10 mouse cellular contexts compared by ENCODE assay signal in the genomic region with DNA sequence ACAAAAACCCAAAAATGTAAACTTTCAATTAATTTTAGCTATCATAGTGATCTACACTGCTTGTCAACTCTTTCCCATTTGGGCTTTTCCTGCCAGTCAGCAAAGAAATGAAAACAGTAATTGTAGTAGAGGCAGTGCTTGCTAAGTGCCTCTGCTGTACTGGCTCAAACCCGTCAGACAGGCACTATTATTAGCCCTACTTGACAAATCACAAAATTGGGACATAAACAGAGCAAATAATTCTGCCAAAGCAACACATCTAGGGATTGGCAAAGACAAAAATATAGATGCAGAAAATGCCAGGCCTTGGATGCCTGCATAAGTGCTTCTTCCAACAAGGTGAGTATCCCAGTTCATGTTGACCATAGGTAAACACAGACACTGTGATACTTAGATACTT. TPM values are rescaled to one million over a fixed set of nuclear protein-coding genes. Genes with fewer than 3 reads are reported as not detected.
DNase-seq lines count a peak whose midpoint lies in the region; ATAC-seq lines count a peak whose summit lies in the region.
"Had no signal": no experiment of that assay in that cellular context is flagged by ENCODE, and none has a peak within 500 bp of the region (broad histone marks: within the 10 kb centered on the region; RNA-seq: fewer than 3 reads in every experiment).

No protein-coding gene starts in this region.

- H3K4me2 ChIP-seq in kidney, embryonic 16.5 days (replicated peaks; ENCODE audit: low read depth, low read length) = peak overlapping the region; percentile 69
- peak overlapping the region; percentile 85 for H3K4me2 ChIP-seq in hindbrain, embryonic 15.5 days
- H3K4me2 ChIP-seq in midbrain, embryonic 12.5 days (replicated peaks) = peak overlapping the region; percentile 88

- ATAC-seq in kidney, embryonic 16.5 days (ENCODE audit: low FRiP score, low TSS enrichment) = no peak
- no peak for ATAC-seq in hindbrain, embryonic 15.5 days (ENCODE audit: low FRiP score, low read depth)
- no peak for ATAC-seq in midbrain, embryonic 12.5 days (ENCODE audit: low FRiP score, low read depth)
- no peak for ATAC-seq in activated CD4-positive, CD25-positive, alpha-beta regulatory T cell, adult 4 months

- peak overlapping the region; percentile 99 for H3K4me3 ChIP-seq in kidney, embryonic 16.5 days (ENCODE audit: low read length)
- H3K4me3 ChIP-seq in hindbrain, embryonic 15.5 days = no peak overlapping the region
- peak overlapping the region; percentile 82; the same call in 1 of the 2 replicates for H3K4me3 ChIP-seq in midbrain, embryonic 12.5 days

- H3K4me1 ChIP-seq in kidney, embryonic 16.5 days (ENCODE audit: insufficient read depth, low read length) = peaks cover 17% of the 10 kb centered on the region
- H3K4me1 ChIP-seq in hindbrain, embryonic 15.5 days (replicated peaks) = peaks cover 30% of the 10 kb centered on the region
- H3K4me1 ChIP-seq in midbrain, embryonic 12.5 days = peaks cover 29% of the 10 kb centered on the region

- no peaks in the 10 kb centered on the region for H3K27me3 ChIP-seq in kidney, embryonic 16.5 days (ENCODE audit: insufficient read depth, low read length)
- H3K27me3 ChIP-seq in hindbrain, embryonic 15.5 days = no peaks in the 10 kb centered on the region
- no peaks in the 10 kb centered on the region for H3K27me3 ChIP-seq in midbrain, embryonic 12.5 days

- DNase-seq in kidney, postnatal 36 days = no peak
- DNase-seq in brain, adult 2 months (ENCODE audit: low read depth, low spot score) = peak; percentile 23
- no peak for DNase-seq in adrenal gland, postnatal 4 days (ENCODE audit: low spot score in 2 of 2)
- no peak for DNase-seq in embryo, embryonic 9.5 days (ENCODE audit: extremely low spot score)
- DNase-seq: kidney, postnatal 4 days; thymus, postnatal 14 days had no signal

- H3K27ac ChIP-seq in kidney, embryonic 16.5 days (ENCODE audit: low read length) = no peak overlapping the region; the same call in 1 of the 2 replicates
- H3K27ac ChIP-seq in hindbrain, embryonic 15.5 days (replicated peaks) = no peak overlapping the region
- H3K27ac ChIP-seq in midbrain, embryonic 12.5 days (replicated peaks) = no peak overlapping the region

- H3K36me3 ChIP-seq in kidney, embryonic 16.5 days (ENCODE audit: insufficient read depth, low read length) = peaks cover 15% of the 10 kb centered on the region
- peaks cover 4% of the 10 kb centered on the region; the same call in 1 of the 2 replicates for H3K36me3 ChIP-seq in hindbrain, embryonic 15.5 days
- H3K36me3 ChIP-seq in midbrain, embryonic 12.5 days = peaks cover 28% of the 10 kb centered on the region

- no peaks in the 10 kb centered on the region for H3K9me3 ChIP-seq in kidney, embryonic 16.5 days (ENCODE audit: low read length)
- H3K9me3 ChIP-seq in hindbrain, embryonic 15.5 days = no peaks in the 10 kb centered on the region
- H3K9me3 ChIP-seq in midbrain, embryonic 12.5 days = no peaks in the 10 kb centered on the region

- peak overlapping the region; percentile 98; the same call in 1 of the 2 replicates for H3K9ac ChIP-seq in kidney, embryonic 16.5 days (replicated peaks; ENCODE audit: low read length)
- no peak overlapping the region for H3K9ac ChIP-seq in hindbrain, embryonic 15.5 days
- no peak overlapping the region for H3K9ac ChIP-seq in midbrain, embryonic 12.5 days (replicated peaks)

- WGBS in kidney, embryonic 16.5 days = 67% methylated on average over 1 of the region's 1 CpGs
- WGBS in hindbrain, embryonic 15.5 days = 82% methylated on average over 1 of the region's 1 CpGs
- 82% methylated on average over 1 of the region's 1 CpGs for WGBS in midbrain, embryonic 12.5 days

RNA-seq across cellular contexts. Expression of gene Ubfd1, which starts 1.3 kb away (rescaled TPM):
- polyA plus RNA-seq in kidney, embryonic 16.5 days (2015; fragmentation: Nextera tagmentation; extraction: Ambion mirVana) = 58.5 and 64.3 TPM in 2 replicates
- polyA plus RNA-seq in hindbrain, embryonic 15.5 days (2015; fragmentation: Nextera tagmentation; extraction: Ambion mirVana) = 81.6 and 82.7 TPM in 2 replicates
- polyA plus RNA-seq in midbrain, embryonic 12.5 days (2016; fragmentation: Nextera tagmentation; extraction: Ambion mirVana) = 88.6 and 95.0 TPM in 2 replicates
- total RNA-seq in adrenal gland, postnatal 4 days (2021) = 10 to 100 TPM; 51.0 to 53.7 TPM
- polyA plus RNA-seq in activated CD4-positive, CD25-positive, alpha-beta regulatory T cell, adult 4 months (2017; shearing (Covaris generic)) = 10 to 100 TPM; 10.1 to 12.7 TPM

RNA-seq across cellular contexts. Expression of gene Ears2, which starts 1.4 kb away (rescaled TPM):
- 18.2 and 19.4 TPM in 2 replicates for polyA plus RNA-seq in kidney, embryonic 16.5 days (2015; fragmentation: Nextera tagmentation; extraction: Ambion mirVana)
- 9.8 and 10.7 TPM in 2 replicates for polyA plus RNA-seq in hindbrain, embryonic 15.5 days (2015; fragmentation: Nextera tagmentation; extraction: Ambion mirVana)
- polyA plus RNA-seq in midbrain, embryonic 12.5 days (2016; fragmentation: Nextera tagmentation; extraction: Ambion mirVana) = 15.2 and 15.7 TPM in 2 replicates
- total RNA-seq in adrenal gland, postnatal 4 days (2021) = 10 to 100 TPM; 20.5 to 20.8 TPM
- polyA plus RNA-seq in activated CD4-positive, CD25-positive, alpha-beta regulatory T cell, adult 4 months (2017; shearing (Covaris generic)) = 1 to 10 TPM; 3.8 to 4.7 TPM

RNA-seq across cellular contexts. Expression of gene Ndufab1, which starts 36.0 kb away (rescaled TPM):
- polyA plus RNA-seq in kidney, embryonic 16.5 days (2015; fragmentation: Nextera tagmentation; extraction: Ambion mirVana) = 713 and 761 TPM in 2 replicates
- polyA plus RNA-seq in hindbrain, embryonic 15.5 days (2015; fragmentation: Nextera tagmentation; extraction: Ambion mirVana) = 668 and 708 TPM in 2 replicates
- 567 and 632 TPM in 2 replicates for polyA plus RNA-seq in midbrain, embryonic 12.5 days (2016; fragmentation: Nextera tagmentation; extraction: Ambion mirVana)
- total RNA-seq in adrenal gland, postnatal 4 days (2021) = 100 to 1,000 TPM; 367 to 408 TPM
- 100 to 1,000 TPM; 148 to 236 TPM for polyA plus RNA-seq in activated CD4-positive, CD25-positive, alpha-beta regulatory T cell, adult 4 months (2017; shearing (Covaris generic))

RNA-seq across cellular contexts. Expression of gene Gga2, which starts 44.6 kb away (rescaled TPM):
- 89.3 and 89.6 TPM in 2 replicates for polyA plus RNA-seq in kidney, embryonic 16.5 days (2015; fragmentation: Nextera tagmentation; extraction: Ambion mirVana)
- 51.8 and 51.9 TPM in 2 replicates for polyA plus RNA-seq in hindbrain, embryonic 15.5 days (2015; fragmentation: Nextera tagmentation; extraction: Ambion mirVana)
- polyA plus RNA-seq in midbrain, embryonic 12.5 days (2016; fragmentation: Nextera tagmentation; extraction: Ambion mirVana) = 74.8 and 76.5 TPM in 2 replicates
- total RNA-seq in adrenal gland, postnatal 4 days (2021) = 10 to 100 TPM; 34.2 to 43.2 TPM
- polyA plus RNA-seq in activated CD4-positive, CD25-positive, alpha-beta regulatory T cell, adult 4 months (2017; shearing (Covaris generic)) = 1 to 10 TPM in 1 of 2 experiments, under 1 TPM in 1; 0.83 to 2.4 TPM
